Mouse (Mus musculus) hindbrain, embryonic 15.5 days (tissue): ENCODE data around the gene Fstl4. TPM values are rescaled to one million over a fixed set of nuclear protein-coding genes. Genes with fewer than 3 reads are reported as not detected.

Experiments
- ATAC-seq: fragments of 200-750 bp; cut with Nextera tagmentation; 2 replicates; pipeline ENCODE4 v1.8.0; 2017; ENCODE audit warnings: low read depth, moderate number of reproducible peaks, moderate TSS enrichment; ENCODE audit not compliant: low FRiP score
- H3K27ac ChIP-seq: fragments of 300-500 bp; sonication (generic); replicated peaks from 2 replicates; pipeline ENCODE4 v1.5.1; 2015; ENCODE audit warnings: mild to moderate bottlenecking, inconsistent platforms
- H3K27me3 ChIP-seq: fragments of 300-500 bp; sonication (generic); 2 replicates; pipeline ENCODE4 v1.6.1; 2015; ENCODE audit warnings: control low read depth, inconsistent platforms
- H3K36me3 ChIP-seq: fragments of 300-500 bp; sonication (generic); 2 replicates; pipeline ENCODE4 v1.6.1; 2015; ENCODE audit warnings: control low read depth, inconsistent platforms
- H3K4me1 ChIP-seq: fragments of 300-500 bp; sonication (generic); replicated peaks from 2 replicates; pipeline ENCODE4 v1.6.1; 2015; ENCODE audit warnings: control low read depth, inconsistent platforms
- H3K4me2 ChIP-seq: fragments of 300-500 bp; sonication (generic); 2 replicates; pipeline ENCODE4 v1.6.1; 2015; ENCODE audit warnings: moderate library complexity, mild to moderate bottlenecking, inconsistent platforms
- H3K4me3 ChIP-seq: fragments of 300-500 bp; sonication (generic); 2 replicates; pipeline ENCODE4 v1.5.1; 2015; ENCODE audit warnings: mild to moderate bottlenecking, inconsistent platforms
- H3K9ac ChIP-seq: fragments of 300-500 bp; sonication (generic); 2 replicates; pipeline ENCODE4 v1.6.1; 2015; ENCODE audit warnings: inconsistent platforms
- H3K9me3 ChIP-seq: fragments of 300-500 bp; sonication (generic); 2 replicates; pipeline ENCODE4 v1.6.1; 2016; ENCODE audit warnings: control low read depth, inconsistent platforms
- WGBS: fragments of 180-500 bp; shearing (Covaris S2); methylation state at CpG from one replicate; pipeline ENCODE4 v1.1.7; 2015; 5-methylcytosine and 5-hydroxymethylcytosine counted together
- polyA plus RNA-seq: library from polyadenylated mRNA; unstranded; fragments of >200 nt; fragmentation: Nextera tagmentation; extraction: Ambion mirVana; gene quantifications from 2 replicates; pipeline ENCODE4 v1.2.1, GENCODE M21; 2015

Gene Fstl4
- polyA plus RNA-seq, 1 experiment from 2014 or later = 16.5 TPM

DNA sequence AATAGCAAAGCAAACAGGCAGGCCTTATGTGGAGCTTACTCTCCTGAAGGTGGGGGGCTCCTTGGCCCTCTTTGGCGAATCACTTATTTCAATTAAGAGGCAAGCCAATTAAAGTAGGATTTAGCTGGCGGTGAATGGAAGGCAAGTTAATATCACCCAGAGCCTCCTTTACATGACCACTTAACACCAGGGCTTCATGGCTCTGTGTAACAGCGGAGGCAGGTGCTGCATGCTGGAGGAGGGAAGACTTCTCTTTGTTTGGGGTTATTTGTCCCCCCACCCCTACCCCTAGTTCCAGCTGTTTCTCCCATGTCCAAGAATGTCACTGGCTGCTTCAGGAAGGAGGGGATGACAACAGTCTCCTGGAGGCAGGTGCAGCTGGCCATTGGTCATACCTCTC, 10.9 kb downstream of the Fstl4 start:
- Histone ChIP-seq H3K4me3 (no peak overlapping the region), H3K4me1 (no peaks in the 10 kb centered on the region; the same call in 1 of the 2 replicates), H3K9ac (no peak overlapping the region), H3K27me3 (no peaks in the 10 kb centered on the region), H3K27ac (no peak overlapping the region), H3K4me2 (no peak overlapping the region), H3K9me3 (no peaks in the 10 kb centered on the region), H3K36me3 (no peaks in the 10 kb centered on the region)
- ATAC-seq = no peak
- 66% methylated on average over 3 of the region's 3 CpGs for WGBS

DNA sequence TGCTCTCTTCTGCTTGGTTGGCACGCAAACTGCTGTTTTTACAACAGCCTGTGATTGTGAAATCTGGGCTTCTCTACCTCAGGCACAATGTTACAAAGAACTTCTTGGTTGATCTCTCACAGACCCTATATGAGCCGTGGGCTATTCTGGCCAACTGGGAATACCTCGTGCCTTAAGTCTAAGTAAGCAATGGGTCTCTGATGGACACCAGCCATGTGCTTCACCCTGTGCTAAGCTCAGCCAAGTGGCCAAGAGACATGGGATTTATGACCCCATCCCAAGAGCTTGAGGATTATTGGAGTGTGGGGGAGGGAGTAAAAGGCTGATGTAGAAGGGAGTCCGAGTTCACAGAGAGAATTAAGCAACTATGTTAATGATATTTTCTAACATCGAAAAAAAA, 18.0 kb downstream of the Fstl4 start:
- Histone ChIP-seq H3K27me3 (no peaks in the 10 kb centered on the region), H3K4me2 (no peak overlapping the region), H3K36me3 (no peaks in the 10 kb centered on the region), H3K4me1 (no peaks in the 10 kb centered on the region), H3K9ac (no peak overlapping the region), H3K4me3 (no peak overlapping the region), H3K27ac (no peak overlapping the region), H3K9me3 (no peaks in the 10 kb centered on the region)
- ATAC-seq = no peak
- WGBS = 86% methylated on average over 5 of the region's 5 CpGs

DNA sequence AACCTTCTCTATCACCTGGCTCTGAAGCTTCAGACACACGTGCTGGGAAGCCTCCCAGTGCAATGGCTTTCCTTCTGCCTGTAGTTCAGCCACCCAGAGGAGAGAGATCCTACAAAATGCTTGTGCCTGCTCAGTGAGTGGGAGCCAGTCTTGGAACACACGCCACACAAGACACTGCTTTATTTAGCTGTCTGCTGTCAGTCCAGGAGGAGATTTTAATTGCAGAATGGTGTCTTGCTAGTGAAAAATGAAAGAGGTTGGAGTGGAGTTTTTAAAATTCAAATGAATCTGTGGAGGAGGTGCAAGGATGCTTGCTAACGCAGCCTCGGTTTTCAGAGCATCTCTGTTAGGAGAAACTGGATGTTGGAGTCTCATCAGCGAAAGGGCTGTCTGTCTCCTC, 29.9 kb downstream of the Fstl4 start:
- H3K4me2 ChIP-seq = no peak overlapping the region
- no peaks in the 10 kb centered on the region for H3K9me3 ChIP-seq
- H3K27ac ChIP-seq = no peak overlapping the region
- ATAC-seq = no peak
- 74% methylated on average over 5 of the region's 5 CpGs for WGBS
- no peaks in the 10 kb centered on the region for H3K36me3 ChIP-seq
- H3K4me3 ChIP-seq = no peak overlapping the region
- H3K9ac ChIP-seq = no peak overlapping the region
- no peaks in the 10 kb centered on the region for H3K4me1 ChIP-seq
- no peaks in the 10 kb centered on the region for H3K27me3 ChIP-seq

DNA sequence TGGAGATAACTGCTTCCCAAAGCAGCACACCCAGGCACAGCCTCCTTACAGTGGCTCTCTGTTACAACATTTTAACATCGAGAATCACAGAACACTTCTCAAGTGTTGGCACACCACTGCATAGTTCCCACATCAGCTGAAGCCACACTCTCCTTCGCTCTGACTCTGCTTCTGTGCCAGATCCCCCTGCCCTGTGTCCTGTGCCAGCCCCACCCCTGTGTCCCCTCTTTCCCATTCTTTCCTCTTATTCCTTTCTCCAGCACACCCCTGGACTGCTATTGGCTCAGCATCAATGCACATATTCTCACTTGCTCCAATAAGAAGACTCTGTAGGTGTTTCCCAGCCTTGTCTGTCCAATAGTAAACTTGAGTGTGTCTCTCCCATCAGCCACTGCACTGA, 45.1 kb downstream of the Fstl4 start:
- no peaks in the 10 kb centered on the region for H3K27me3 ChIP-seq
- H3K27ac ChIP-seq = no peak overlapping the region
- no peaks in the 10 kb centered on the region for H3K4me1 ChIP-seq
- no peak for ATAC-seq
- no peaks in the 10 kb centered on the region for H3K9me3 ChIP-seq
- H3K4me3 ChIP-seq = no peak overlapping the region
- no peak overlapping the region for H3K4me2 ChIP-seq
- 92% methylated on average over 2 of the region's 2 CpGs for WGBS
- H3K36me3 ChIP-seq = no peaks in the 10 kb centered on the region
- H3K9ac ChIP-seq = no peak overlapping the region

DNA sequence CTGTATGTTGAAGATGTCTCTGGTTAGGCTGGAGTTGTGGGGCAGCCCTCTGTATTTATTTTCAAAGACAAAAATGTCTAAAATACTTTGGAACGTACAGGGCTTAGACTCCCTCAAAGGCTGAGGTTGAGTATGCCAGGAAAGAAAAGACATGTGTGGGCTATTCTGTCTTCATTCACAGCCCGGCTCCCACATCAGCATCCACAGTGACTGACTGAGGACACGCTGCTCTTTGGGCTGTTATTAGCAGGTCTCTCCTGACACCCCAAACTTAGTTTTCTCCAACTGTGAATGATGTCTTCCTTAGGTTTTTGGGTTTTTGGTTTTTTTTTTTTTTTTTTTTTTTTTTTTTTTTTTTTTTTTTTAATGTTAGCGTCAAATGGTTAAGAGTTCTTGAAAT, 51.6 kb downstream of the Fstl4 start:
- H3K4me2 ChIP-seq = no peak overlapping the region
- WGBS = 84% methylated on average over 4 of the region's 4 CpGs
- H3K4me1 ChIP-seq = no peaks in the 10 kb centered on the region
- no peak overlapping the region for H3K9ac ChIP-seq
- no peak overlapping the region for H3K4me3 ChIP-seq
- no peak for ATAC-seq
- H3K9me3 ChIP-seq = no peaks in the 10 kb centered on the region
- H3K27ac ChIP-seq = no peak overlapping the region
- no peaks in the 10 kb centered on the region for H3K27me3 ChIP-seq
- no peaks in the 10 kb centered on the region for H3K36me3 ChIP-seq

DNA sequence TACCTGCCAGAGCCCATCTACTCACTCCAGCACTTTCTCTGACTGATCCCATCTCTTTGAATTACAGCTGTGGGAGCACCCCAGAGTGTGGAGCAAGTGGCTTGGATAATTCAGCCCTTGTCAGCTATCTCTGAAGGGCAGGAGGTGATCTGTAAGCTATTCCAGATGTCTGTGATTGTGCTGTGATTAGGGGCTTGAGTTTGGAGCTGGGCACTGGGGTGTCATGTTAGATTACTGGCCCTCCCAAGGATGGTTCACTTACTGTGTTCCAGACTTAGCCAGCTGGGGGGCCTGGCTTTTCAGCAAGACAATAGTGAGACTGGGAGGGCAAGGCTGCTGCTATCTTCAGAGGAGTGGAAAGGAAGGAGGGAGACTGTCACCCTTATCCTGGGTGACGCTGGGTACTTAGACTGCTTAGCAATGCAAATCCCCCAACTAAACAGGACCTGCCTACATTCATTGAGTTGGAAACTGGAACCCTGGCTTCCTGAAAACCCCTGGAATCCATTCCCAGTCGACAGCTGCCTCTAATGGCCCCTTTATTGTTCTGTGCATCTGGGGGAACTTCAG, 56.0 kb downstream of the Fstl4 start:
- WGBS = 6% methylated on average over 2 of the region's 2 CpGs

DNA sequence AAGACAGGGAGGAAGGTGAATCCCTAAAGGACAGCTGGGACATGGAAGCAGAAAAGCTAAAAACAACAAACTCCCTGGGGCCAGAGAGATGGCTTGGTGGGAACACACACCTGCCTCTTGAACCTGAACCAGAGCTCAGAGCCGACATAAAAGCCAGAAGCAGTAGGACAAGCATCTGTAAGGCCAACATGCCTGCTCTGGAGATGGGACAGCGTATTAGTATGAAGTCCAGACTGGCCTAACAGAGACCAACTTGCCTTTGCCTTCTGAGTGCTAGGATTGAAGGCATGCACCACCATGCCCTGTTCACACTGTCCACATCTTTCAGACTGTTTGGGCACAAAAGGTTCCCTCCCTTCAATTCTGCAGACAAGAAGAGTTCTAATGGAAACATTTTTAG, 62.2 kb downstream of the Fstl4 start:
- H3K9ac ChIP-seq = no peak overlapping the region
- no peaks in the 10 kb centered on the region for H3K27me3 ChIP-seq
- no peaks in the 10 kb centered on the region for H3K36me3 ChIP-seq
- H3K4me1 ChIP-seq = no peaks in the 10 kb centered on the region
- no peak overlapping the region for H3K27ac ChIP-seq
- no peak overlapping the region for H3K4me3 ChIP-seq
- no peaks in the 10 kb centered on the region for H3K9me3 ChIP-seq
- H3K4me2 ChIP-seq = no peak overlapping the region
- ATAC-seq = no peak
- 92% methylated on average over 2 of the region's 2 CpGs for WGBS

More for the DNA sequence above, 56.0 kb downstream of the Fstl4 start:
- H3K4me1 ChIP-seq = no peaks in the 10 kb centered on the region
- no peak overlapping the region for H3K4me3 ChIP-seq
- H3K4me2 ChIP-seq = no peak overlapping the region
- H3K9me3 ChIP-seq = no peaks in the 10 kb centered on the region
- H3K27ac ChIP-seq = no peak overlapping the region
- no peak for ATAC-seq
- no peak overlapping the region for H3K9ac ChIP-seq
- H3K36me3 ChIP-seq = no peaks in the 10 kb centered on the region
- H3K27me3 ChIP-seq = no peaks in the 10 kb centered on the region

DNA sequence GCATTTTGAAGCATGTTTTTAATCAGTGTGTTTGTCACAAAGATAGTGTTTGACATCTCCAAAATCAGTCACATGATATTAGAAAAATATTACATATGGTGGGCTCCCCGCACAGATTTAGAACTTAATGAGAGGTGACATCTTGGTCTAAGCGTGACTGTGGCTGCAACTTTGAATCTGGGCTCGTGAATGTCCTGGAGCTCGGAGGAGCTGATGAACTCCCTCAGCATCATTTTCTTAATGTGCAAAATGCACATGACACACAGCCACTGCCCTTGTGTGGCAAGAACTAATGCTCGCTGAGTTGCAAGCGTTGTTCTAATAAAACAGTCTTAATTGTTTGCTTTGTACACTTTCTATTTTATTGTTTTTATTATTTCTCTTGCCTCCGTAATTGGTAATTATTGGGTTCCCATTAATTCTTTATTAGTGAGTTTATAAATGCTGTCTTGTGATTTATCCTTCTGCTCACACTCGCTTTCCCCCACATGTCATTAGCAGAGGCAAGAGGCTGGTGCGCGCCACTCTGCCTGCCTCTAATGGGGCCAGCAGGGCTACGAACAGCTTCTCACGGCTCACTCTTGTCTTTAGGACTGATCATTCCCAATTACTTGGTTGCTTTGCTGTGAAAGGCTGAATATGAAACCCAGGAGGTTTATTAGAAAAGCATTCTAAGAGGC, 67.3 kb downstream of the Fstl4 start:
- no peaks in the 10 kb centered on the region for H3K36me3 ChIP-seq
- H3K9me3 ChIP-seq = no peaks in the 10 kb centered on the region
- no peaks in the 10 kb centered on the region for H3K27me3 ChIP-seq
- no peak overlapping the region for H3K4me3 ChIP-seq
- no peaks in the 10 kb centered on the region for H3K4me1 ChIP-seq
- H3K4me2 ChIP-seq = no peak overlapping the region
- WGBS = 57% methylated on average over 12 of the region's 12 CpGs
- H3K9ac ChIP-seq = no peak overlapping the region
- H3K27ac ChIP-seq = no peak overlapping the region
- no peak for ATAC-seq

DNA sequence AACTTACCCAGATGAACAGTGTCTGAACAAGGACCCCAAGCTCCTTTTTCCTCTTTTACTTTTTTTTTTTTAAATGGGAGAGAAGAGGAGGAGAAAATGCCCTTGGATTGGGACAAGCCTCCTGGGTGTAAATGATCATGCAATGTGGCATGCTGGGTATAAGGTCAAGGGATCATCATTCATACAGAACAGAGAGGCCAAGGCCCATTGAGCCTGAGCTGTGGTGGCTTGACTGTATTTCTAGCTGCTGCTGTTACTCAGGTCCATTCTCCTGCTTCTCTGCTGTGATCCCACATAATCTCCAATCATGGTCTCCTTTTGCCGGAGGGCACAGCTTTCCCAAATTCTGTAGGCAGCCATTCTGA, 67.9 kb downstream of the Fstl4 start:
- Histone ChIP-seq H3K9ac (no peak overlapping the region), H3K9me3 (no peaks in the 10 kb centered on the region), H3K4me1 (no peaks in the 10 kb centered on the region), H3K27ac (no peak overlapping the region), H3K36me3 (no peaks in the 10 kb centered on the region), H3K4me3 (no peak overlapping the region), H3K4me2 (no peak overlapping the region), H3K27me3 (no peaks in the 10 kb centered on the region)
- 83% methylated on average over 1 of the region's 1 CpGs for WGBS
- no peak for ATAC-seq

DNA sequence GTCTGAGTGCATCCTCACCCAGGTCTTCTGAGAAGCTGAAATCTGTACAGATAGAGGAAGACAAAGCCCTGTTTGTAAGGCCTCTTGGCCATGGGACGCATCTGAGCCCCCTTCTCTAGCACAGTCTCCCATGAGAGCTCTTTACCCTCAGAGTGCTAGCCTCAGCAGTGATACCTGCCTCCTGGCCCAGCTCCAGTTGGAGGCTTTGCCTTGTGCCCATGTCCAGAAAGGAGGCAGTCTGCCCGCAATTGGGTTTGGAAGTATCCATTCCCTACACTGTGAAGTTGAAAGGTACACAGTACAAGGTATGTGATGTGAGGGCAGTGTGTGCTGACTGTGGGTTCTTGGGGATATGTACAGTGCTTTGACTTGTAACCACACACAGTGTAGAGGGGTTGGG, 84.3 kb downstream of the Fstl4 start:
- Histone ChIP-seq H3K36me3 (no peaks in the 10 kb centered on the region), H3K27me3 (no peaks in the 10 kb centered on the region), H3K4me3 (no peak overlapping the region), H3K9ac (no peak overlapping the region), H3K4me2 (no peak overlapping the region), H3K27ac (no peak overlapping the region), H3K4me1 (no peaks in the 10 kb centered on the region; the same call in 1 of the 2 replicates), H3K9me3 (no peaks in the 10 kb centered on the region)
- 88% methylated on average over 2 of the region's 2 CpGs for WGBS
- ATAC-seq = no peak

DNA sequence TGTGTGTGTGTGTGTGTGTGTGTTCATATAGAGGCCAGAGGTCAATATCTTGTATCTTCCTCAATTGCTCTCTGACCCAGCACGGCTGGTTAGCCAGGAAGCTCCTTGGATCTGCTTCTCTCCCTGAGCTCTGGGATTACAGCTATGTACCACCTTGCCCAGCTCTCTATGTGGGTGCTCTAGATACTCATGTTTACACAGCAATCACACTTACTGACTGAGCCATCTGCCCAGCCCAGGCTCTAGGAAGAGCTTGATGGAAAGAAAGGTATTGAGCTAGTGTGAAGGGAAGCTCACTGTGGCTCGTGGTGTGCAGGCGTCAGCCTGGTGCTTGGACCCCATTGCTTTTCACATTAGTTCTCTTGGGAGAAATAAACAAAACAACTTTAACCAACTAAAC, 85.6 kb downstream of the Fstl4 start:
- Histone ChIP-seq H3K9ac (no peak overlapping the region), H3K4me1 (no peaks in the 10 kb centered on the region; the same call in 1 of the 2 replicates), H3K36me3 (no peaks in the 10 kb centered on the region), H3K27me3 (no peaks in the 10 kb centered on the region), H3K9me3 (no peaks in the 10 kb centered on the region), H3K4me3 (no peak overlapping the region), H3K4me2 (no peak overlapping the region), H3K27ac (no peak overlapping the region)
- no peak for ATAC-seq
- 88% methylated on average over 3 of the region's 3 CpGs for WGBS

DNA sequence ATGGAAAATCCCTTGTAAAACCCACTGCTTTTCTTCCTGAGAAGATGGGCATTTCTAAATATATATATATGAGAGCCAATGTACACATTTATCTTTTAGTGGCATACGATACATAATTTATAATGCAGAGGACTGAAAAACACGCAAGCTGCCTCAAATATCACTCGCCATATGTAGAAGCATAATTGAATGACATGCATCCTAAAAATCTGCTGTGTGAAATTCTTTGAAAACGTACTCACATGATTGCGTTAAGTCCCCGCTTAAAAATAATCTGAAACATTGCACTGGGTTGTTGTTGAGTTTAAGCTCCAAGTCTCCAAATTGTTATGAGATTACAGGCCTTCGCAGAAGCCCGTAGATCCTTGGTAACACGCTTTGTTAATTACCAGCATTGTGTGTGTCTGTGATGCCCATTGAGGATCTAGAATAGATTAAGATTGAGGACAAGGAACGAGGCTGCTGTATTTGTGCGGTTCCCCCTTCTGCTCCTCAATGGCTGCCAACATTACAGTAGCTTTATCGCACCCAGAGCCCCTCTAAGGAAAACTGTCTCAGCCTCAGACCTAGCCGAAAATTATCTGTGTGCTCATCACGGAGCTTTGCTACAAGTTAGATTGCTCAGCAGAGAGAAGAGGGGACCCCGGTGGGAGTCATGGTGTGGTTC, 108.5 kb downstream of the Fstl4 start:
- no peak overlapping the region for H3K4me3 ChIP-seq
- H3K9me3 ChIP-seq = no peaks in the 10 kb centered on the region
- no peak overlapping the region for H3K4me2 ChIP-seq
- no peak for ATAC-seq
- no peak overlapping the region for H3K9ac ChIP-seq
- no peak overlapping the region for H3K27ac ChIP-seq
- no peaks in the 10 kb centered on the region for H3K27me3 ChIP-seq
- H3K36me3 ChIP-seq = no peaks in the 10 kb centered on the region
- 84% methylated on average over 15 of the region's 15 CpGs for WGBS
- no peaks in the 10 kb centered on the region for H3K4me1 ChIP-seq
